Mouse (Mus musculus) cerebellum, adult 2 months (tissue): ENCODE results near the gene Caln1.

Source experiments
- CTCF ChIP-seq: fragments of 200-500 bp; IDR thresholded peaks from 2 replicates; pipeline ENCODE4 v1.5.1; 2011; ENCODE audit warnings: low read depth, mild to moderate bottlenecking, control low read depth, low read length, moderate library complexity, borderline replicate concordance; ENCODE audit not compliant: insufficient read depth
- POLR2A ChIP-seq: fragments of 200-500 bp; IDR thresholded peaks from 2 replicates; pipeline ENCODE4 v1.6.1; 2011; ENCODE audit warnings: low read length, control low read depth, borderline replicate concordance; ENCODE audit not compliant: insufficient read depth

DNA sequence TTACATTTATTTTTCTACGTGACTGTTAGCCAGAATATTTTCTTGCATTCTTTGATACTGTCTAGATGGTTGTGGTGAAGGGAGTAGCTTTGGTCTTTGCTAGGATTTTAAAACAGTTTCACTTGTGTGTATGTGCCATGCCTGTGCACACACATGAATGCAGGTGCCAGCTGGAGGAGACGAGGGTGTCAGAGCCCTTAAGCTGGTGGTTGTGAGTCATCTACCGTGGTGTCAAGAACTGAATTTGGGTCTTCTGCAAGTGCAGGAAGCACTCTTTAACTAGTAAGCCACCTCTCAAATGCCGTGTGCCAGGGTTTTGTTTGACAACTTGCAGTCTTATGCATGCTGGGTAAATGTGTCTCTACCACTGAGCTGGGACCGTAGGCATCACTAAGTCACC lies 178.2 kb downstream of the Caln1 start:
- TF ChIP-seq CTCF: no peak
- no peak for TF ChIP-seq POLR2A
